Mouse (Mus musculus) heart, adult 11 months (tissue): Measurements from ENCODE around the gene Ccdc187.

Experiments used
- DNase-seq: peaks from one replicate; pipeline ENCODE4 v3.0.0; 2022

The Ccdc187 gene

GRCm38 (mm10) chr2:26205761-26206160 lies 88.6 kb downstream of the Ccdc187 start:
- DNase-seq = no peak

GRCm38 (mm10) chr2:26205126-26205525 lies 89.2 kb downstream of the Ccdc187 start:
- no peak for DNase-seq

- no peak for DNase-seq
Observed at GRCm38 (mm10) chr2:26202849-26203475, 91.4 kb downstream of the Ccdc187 start.

GRCm38 (mm10) chr2:26201926-26202848 lies 92.2 kb downstream of the Ccdc187 start:
- DNase-seq = no peak

GRCm38 (mm10) chr2:26198488-26198887 lies 95.9 kb downstream of the Ccdc187 start:
- DNase-seq = no peak

- DNase-seq = no peak
Observed at GRCm38 (mm10) chr2:26194552-26195339, 99.6 kb downstream of the Ccdc187 start.
